Mouse (Mus musculus) monocyte, adult 2 months (primary cell): Measurements from ENCODE around the gene Gm28042.

Experiments used
- DNase-seq, 2 experiments: peaks; one replicate each; pipeline ENCODE4 v3.0.0; 2022; ENCODE audit warnings: low spot score in 2 of 2, low read depth in 1 of 2

Gene Gm28042

GRCm38 (mm10) chr2:120058818-120059217 lies 31.5 kb downstream of the Gm28042 start:
- no peak for DNase-seq

GRCm38 (mm10) chr2:120059466-120059865 lies 32.2 kb downstream of the Gm28042 start:
- DNase-seq: no peak

- DNase-seq: no peak
Measured at GRCm38 (mm10) chr2:120060190-120060589, 32.9 kb downstream of the Gm28042 start.

- no peak for DNase-seq
Measured at GRCm38 (mm10) chr2:120060651-120061050, 33.4 kb downstream of the Gm28042 start.

- no peak for DNase-seq
Measured at GRCm38 (mm10) chr2:120062248-120062647, 35.0 kb downstream of the Gm28042 start.

GRCm38 (mm10) chr2:120064639-120065038 lies 37.3 kb downstream of the Gm28042 start:
- no peak for DNase-seq

GRCm38 (mm10) chr2:120065243-120065642 lies 38.0 kb downstream of the Gm28042 start:
- no peak for DNase-seq

- no peak for DNase-seq
Measured at GRCm38 (mm10) chr2:120066224-120066623, 38.9 kb downstream of the Gm28042 start.

- DNase-seq: no peak
Measured at GRCm38 (mm10) chr2:120068555-120069465, 41.5 kb downstream of the Gm28042 start.

- no peak for DNase-seq
Measured at GRCm38 (mm10) chr2:120069466-120069990, 42.2 kb downstream of the Gm28042 start.

GRCm38 (mm10) chr2:120074096-120074495 lies 46.8 kb downstream of the Gm28042 start:
- DNase-seq: no peak

GRCm38 (mm10) chr2:120076076-120076705 lies 48.9 kb downstream of the Gm28042 start:
- DNase-seq: no peak

- DNase-seq: no peak
Measured at GRCm38 (mm10) chr2:120082416-120082815, 55.1 kb downstream of the Gm28042 start.

- peak; percentile 30 to 34 for DNase-seq
Measured at GRCm38 (mm10) chr2:120084593-120085361, 57.5 kb downstream of the Gm28042 start.

GRCm38 (mm10) chr2:120086038-120086437 lies 58.7 kb downstream of the Gm28042 start:
- no peak for DNase-seq

GRCm38 (mm10) chr2:120087391-120087790 lies 60.1 kb downstream of the Gm28042 start:
- no peak for DNase-seq

- no peak for DNase-seq
Measured at GRCm38 (mm10) chr2:120087897-120088296, 60.6 kb downstream of the Gm28042 start.

GRCm38 (mm10) chr2:120090979-120091378 lies 63.7 kb downstream of the Gm28042 start:
- DNase-seq: no peak
